Mouse (Mus musculus) E14TG2a.4 (cell line): Measurements from ENCODE around the gene Nr1h3.

Source experiments
- CTCF ChIP-seq: conservative IDR thresholded peaks from 2 replicates; pipeline ENCODE4 v1.5.1; 2014; ENCODE audit warnings: low read length
- NANOG ChIP-seq: IDR thresholded peaks from 2 replicates; pipeline ENCODE4 v1.6.1; 2014; ENCODE audit warnings: borderline replicate concordance, low read length, mixed read lengths
- POU5F1 ChIP-seq: IDR thresholded peaks from 2 replicates; pipeline ENCODE4 v1.6.1; 2014; ENCODE audit warnings: low read length, borderline replicate concordance

- no peak for TF ChIP-seq CTCF
- no peak for TF ChIP-seq POU5F1
- no peak for TF ChIP-seq NANOG
Observed at GRCm38 (mm10) chr2:91223614-91224013, 21.0 kb upstream of the Nr1h3 start.
